Mouse (Mus musculus): Measurements from ENCODE around the gene Btnl1. TPM values are rescaled to one million over a fixed set of nuclear protein-coding genes. Genes with fewer than 3 reads are reported as not detected.

Btnl1 gene
- polyA plus RNA-seq, 1 experiment, result 0.56 TPM

DNA sequence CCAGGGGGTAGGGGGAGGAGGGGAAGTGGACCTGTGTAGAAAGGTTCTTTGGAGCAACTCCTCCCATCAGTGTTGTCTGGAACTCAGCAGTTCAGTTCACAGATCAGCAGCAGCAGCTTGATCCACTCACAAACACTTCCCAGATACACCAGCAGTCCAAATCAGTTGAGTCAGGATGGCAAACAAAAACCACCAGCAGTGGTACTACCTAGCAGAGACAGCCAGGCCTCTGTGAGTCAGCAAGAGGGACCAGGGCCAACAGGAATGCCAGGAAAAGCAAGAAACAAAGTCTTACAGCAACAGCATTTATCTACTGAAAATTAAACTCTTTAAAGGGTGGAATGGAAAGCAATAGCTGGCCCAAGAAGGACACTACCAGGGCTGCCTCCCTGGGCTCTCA is 50.7 kb downstream of the Btnl1 start:
- no peak overlapping the region for H3K27ac ChIP-seq (ENCODE audit: insufficient read depth, low read length)
- no peaks in the 10 kb centered on the region for H3K36me3 ChIP-seq (ENCODE audit: control insufficient read depth, insufficient read depth, low read length)
- H3K4me1 ChIP-seq (ENCODE audit: control insufficient read depth, insufficient read depth, insufficient read length), result no peaks in the 10 kb centered on the region
- DNase-seq (ENCODE audit: low read depth in 1 of 2, low spot score in 2 of 2), result no peak
- H3K27me3 ChIP-seq (ENCODE audit: control insufficient read depth, insufficient read depth, low read length), result peaks cover 1% of the 10 kb centered on the region; the same call in 1 of the 2 replicates
- no peak overlapping the region for H3K4me3 ChIP-seq (ENCODE audit: extremely low read depth, insufficient read depth, insufficient read length)
- TF ChIP-seq POLR2A (IDR thresholded peaks at IDR 0.05; ENCODE audit: low read depth, low read length) (no peak), CTCF (IDR thresholded peaks at IDR 0.05; ENCODE audit: extremely low read depth, insufficient read depth, insufficient read length, insufficient replicate concordance) (no peak)

Other genes with a start within 250 kb of the Btnl1 start
- 456 and 587 TPM in 2 replicates for gene H2-DMb2, start 233.8 kb upstream of the Btnl1 start, polyA plus RNA-seq (2012; rRNA removed)
- gene H2-DMb1, start 224.1 kb upstream of the Btnl1 start, polyA plus RNA-seq (2012; rRNA removed), result 322 and 426 TPM in 2 replicates
- 144 and 178 TPM in 2 replicates for gene Tap1, start 189.6 kb upstream of the Btnl1 start, polyA plus RNA-seq (2012; rRNA removed)
- gene Psmb9, start 189.4 kb upstream of the Btnl1 start, polyA plus RNA-seq (2012; rRNA removed), result 159 and 225 TPM in 2 replicates
- gene Psmb8, start 179.4 kb upstream of the Btnl1 start, polyA plus RNA-seq (2012; rRNA removed), result 260 and 307 TPM in 2 replicates
- gene Tap2, start 173.6 kb upstream of the Btnl1 start, polyA plus RNA-seq (2012; rRNA removed), result 83.0 and 111 TPM in 2 replicates
- gene H2-Ob, start 138.2 kb upstream of the Btnl1 start, polyA plus RNA-seq (2012; rRNA removed), result 318 and 334 TPM in 2 replicates
- gene H2-Ab1, start 119.4 kb upstream of the Btnl1 start, polyA plus RNA-seq (2012; rRNA removed), result 5,504 and 8,483 TPM in 2 replicates
- gene H2-Aa, start 89.3 kb upstream of the Btnl1 start, polyA plus RNA-seq (2012; rRNA removed), result 1,846 and 1,869 TPM in 2 replicates
- gene H2-Eb1, start 71.3 kb upstream of the Btnl1 start, polyA plus RNA-seq (2012; rRNA removed), result 1,025 and 1,109 TPM in 2 replicates
- 11.4 and 13.5 TPM in 2 replicates for gene H2-Eb2, start 51.5 kb upstream of the Btnl1 start, polyA plus RNA-seq (2012; rRNA removed)
- gene Btnl2, start 22.3 kb upstream of the Btnl1 start, polyA plus RNA-seq (2012; rRNA removed), result 4.1 and 4.4 TPM in 2 replicates
- 1.1 and 1.8 TPM in 2 replicates for gene BC051142, start 21.7 kb downstream of the Btnl1 start, polyA plus RNA-seq (2012; rRNA removed)
- 0.55 and 1.1 TPM in 2 replicates for gene Btnl4, start 100.2 kb downstream of the Btnl1 start, polyA plus RNA-seq (2012; rRNA removed)
- gene Btnl6, start 140.2 kb downstream of the Btnl1 start, polyA plus RNA-seq (2012; rRNA removed), result 0.55 and 0.68 TPM in 2 replicates
- gene Notch4, start 187.1 kb downstream of the Btnl1 start, polyA plus RNA-seq (2012; rRNA removed), result 9.6 and 12.7 TPM in 2 replicates
- 68.8 and 91.0 TPM in 2 replicates for gene Gpsm3, start 212.7 kb downstream of the Btnl1 start, polyA plus RNA-seq (2012; rRNA removed)
- gene Pbx2, start 214.1 kb downstream of the Btnl1 start, polyA plus RNA-seq (2012; rRNA removed), result 60.4 and 69.5 TPM in 2 replicates
- 5.2 and 5.3 TPM in 2 replicates for gene Ager, start 220.7 kb downstream of the Btnl1 start, polyA plus RNA-seq (2012; rRNA removed)
- 54.1 and 61.8 TPM in 2 replicates for gene Rnf5, start 226.6 kb downstream of the Btnl1 start, polyA plus RNA-seq (2012; rRNA removed)
- 156 and 187 TPM in 2 replicates for gene Agpat1, start 227.1 kb downstream of the Btnl1 start, polyA plus RNA-seq (2012; rRNA removed)
- gene Egfl8, start 238.8 kb downstream of the Btnl1 start, polyA plus RNA-seq (2012; rRNA removed), result 3.2 and 3.9 TPM in 2 replicates